Mouse (Mus musculus): ENCODE measurements around the gene Arl13a. TPM values are rescaled to one million over a fixed set of nuclear protein-coding genes. Genes with fewer than 3 reads are reported as not detected.

The Arl13a gene
- polyA plus RNA-seq, 1 experiment from 2014 or later = 0.09 TPM

Other genes starting within 250 kb of the Arl13a start
- 4.6 and 5.7 TPM in 2 replicates for gene Sytl4, start 205.7 kb upstream of the Arl13a start, polyA plus RNA-seq (2015; fragmentation: Nextera tagmentation; extraction: Ambion mirVana)
- 44.3 and 47.9 TPM in 2 replicates for gene Cstf2, start 128.3 kb upstream of the Arl13a start, polyA plus RNA-seq (2015; fragmentation: Nextera tagmentation; extraction: Ambion mirVana)
- 0.09 and 0.14 TPM in 2 replicates for gene Xkrx, start 25.4 kb upstream of the Arl13a start, polyA plus RNA-seq (2015; fragmentation: Nextera tagmentation; extraction: Ambion mirVana)
- 0.19 TPM in 1 of 2 replicates, not detected in the other for gene Nox1, start 34.5 kb downstream of the Arl13a start, polyA plus RNA-seq (2015; fragmentation: Nextera tagmentation; extraction: Ambion mirVana)
- 20.8 and 22.2 TPM in 2 replicates for gene Trmt2b, start 89.5 kb downstream of the Arl13a start, polyA plus RNA-seq (2015; fragmentation: Nextera tagmentation; extraction: Ambion mirVana)
- 12.0 and 13.6 TPM in 2 replicates for gene Tmem35a, start 107.7 kb downstream of the Arl13a start, polyA plus RNA-seq (2015; fragmentation: Nextera tagmentation; extraction: Ambion mirVana)
- 24.4 and 30.9 TPM in 2 replicates for gene Cenpi, start 120.6 kb downstream of the Arl13a start, polyA plus RNA-seq (2015; fragmentation: Nextera tagmentation; extraction: Ambion mirVana)
- 0.57 and 0.84 TPM in 2 replicates for gene Drp2, start 217.1 kb downstream of the Arl13a start, polyA plus RNA-seq (2015; fragmentation: Nextera tagmentation; extraction: Ambion mirVana)